Mouse (Mus musculus) cerebellum, adult 9-11 months (tissue): ENCODE measurements around the gene Fancc.

Experiments used
- DNase-seq: peaks from one replicate; pipeline ENCODE4 v3.0.0; 2022

Fancc gene

DNA sequence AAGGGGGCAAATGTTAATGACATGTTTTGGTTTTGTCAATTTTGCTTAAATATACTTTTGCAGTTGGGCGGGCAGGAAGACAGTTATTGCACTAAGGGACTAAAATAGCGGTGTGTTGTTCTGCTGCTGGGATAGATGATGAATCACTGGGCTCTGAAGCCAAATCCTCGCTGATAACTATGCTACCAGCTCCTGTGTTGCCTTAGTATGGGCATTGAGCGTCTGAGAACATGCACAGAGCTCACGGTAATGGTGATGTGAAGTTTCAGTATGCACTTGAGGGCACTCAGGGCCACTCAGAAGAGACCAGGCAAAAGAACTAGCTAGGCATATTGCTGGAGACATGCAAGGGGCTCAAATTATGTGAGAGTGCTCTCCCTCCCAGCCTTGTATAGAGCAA, 256.2 kb downstream of the Fancc start:
- DNase-seq: peak; percentile 25

DNA sequence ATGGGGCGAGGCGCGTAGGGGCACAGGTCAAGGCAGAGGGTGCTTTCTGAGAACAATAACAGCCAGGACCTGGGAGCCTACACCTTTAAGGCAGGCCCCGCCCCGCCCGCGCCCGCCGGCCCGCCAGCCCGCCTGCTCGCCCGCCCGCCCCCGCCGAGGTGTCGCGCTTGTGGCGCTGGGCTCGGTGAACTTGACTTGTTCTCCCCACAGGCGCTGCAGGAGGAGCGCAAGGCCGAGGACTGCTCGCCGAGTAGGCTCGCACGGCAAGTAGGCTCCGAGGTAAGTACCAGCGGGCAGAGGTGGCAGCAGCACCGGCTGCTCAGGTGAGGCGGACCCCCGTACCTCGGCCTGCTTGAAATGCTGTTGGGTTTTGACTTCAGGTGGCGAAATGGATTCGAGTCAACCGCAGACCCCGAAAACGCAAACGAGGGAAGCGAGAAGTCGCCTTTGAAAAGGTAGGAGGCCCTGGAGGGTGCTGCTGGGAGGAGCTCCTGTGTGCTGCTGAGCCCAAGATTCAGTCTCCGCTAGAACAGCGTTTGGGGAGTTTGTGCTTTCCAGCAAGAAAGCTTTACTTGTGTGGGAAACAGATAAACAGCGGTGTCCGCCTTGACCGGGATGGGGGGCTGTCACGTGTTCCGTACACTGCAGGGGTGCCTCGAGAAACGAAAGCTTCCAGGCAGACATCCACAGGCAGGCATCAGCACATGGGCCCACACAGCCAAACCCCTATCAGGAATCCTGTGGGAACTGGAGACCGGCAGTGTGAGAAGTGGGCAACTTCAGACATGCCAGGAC, 257.0 kb downstream of the Fancc start:
- DNase-seq: peak; percentile 86

DNA sequence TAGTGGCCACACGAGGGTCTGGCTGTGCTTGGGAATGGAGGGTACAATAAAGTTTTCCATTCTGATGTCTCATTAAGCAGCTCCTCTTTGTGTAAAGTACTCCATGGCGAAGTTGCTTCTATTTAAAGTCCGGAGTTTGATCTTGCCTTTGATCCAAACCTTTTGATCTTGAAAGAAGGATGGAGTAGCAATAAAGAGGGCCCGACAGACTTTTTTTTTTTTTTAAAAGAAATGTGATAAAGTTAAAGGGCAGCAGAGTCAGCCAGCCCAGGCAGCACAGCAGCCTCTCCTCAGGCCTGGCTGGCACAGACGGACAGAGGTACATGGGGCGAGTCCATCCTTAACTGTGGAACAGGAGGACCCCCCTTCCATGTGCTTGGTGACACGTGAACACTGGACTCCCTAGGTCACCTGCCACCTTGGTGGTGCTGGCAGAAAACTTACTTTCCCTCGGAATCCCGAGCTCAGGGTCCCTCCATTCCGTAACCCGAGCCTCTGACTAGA, 257.7 kb downstream of the Fancc start:
- peak; percentile 67 for DNase-seq

DNA sequence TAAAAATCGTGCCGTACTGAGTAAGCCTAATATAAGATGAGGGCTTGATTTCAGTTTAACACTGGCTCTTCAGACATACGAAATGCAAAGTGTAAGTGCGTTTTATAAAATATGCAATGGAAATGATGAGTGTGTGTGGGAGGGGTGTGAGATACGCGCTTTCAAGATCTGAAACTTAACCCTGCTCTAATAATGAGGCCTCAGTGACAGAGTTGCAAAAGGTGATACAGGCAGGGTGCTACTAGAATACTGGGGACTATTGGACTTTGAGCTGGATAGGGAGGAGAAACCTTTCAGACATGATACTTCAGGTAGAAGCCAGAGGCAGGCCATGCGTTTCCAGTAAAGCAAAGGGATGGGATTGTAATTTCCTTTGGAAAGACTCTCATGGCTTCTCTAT, 259.0 kb downstream of the Fancc start:
- DNase-seq: no peak

DNA sequence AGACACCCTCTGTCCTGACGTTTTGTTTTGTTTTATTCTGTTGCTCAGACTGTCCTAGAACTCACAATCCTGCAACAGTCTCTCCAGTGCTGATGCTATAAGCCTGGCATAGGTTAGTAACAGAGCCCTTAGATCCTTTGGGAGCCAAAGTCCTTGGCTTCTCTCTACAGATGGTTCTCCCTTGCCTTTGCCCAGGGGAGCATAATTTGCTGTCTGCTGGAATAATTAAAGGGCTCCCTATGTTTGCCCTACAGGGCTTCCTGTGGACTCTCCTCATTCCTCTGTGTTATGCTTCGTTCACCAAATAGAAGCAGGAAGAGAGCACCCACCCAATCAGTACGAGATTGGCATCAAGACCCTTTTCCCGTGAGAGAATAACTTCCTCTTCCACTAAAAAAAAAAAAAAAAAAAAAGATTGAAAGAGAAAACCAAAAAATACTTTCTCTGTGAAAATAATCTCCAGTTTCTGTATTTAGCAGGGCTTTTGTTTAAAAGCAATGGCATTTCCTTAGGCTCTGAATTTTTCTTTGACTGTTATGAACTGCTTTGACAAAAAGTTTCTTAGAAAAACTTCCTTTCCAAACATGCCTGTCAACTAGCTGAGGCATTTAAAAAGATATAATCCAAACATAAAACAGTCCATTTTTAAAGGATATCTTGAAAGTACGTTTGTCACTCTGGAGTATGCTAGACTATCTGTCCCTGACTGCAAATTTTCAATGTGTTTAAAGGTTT, 260.8 kb downstream of the Fancc start:
- DNase-seq: no peak

DNA sequence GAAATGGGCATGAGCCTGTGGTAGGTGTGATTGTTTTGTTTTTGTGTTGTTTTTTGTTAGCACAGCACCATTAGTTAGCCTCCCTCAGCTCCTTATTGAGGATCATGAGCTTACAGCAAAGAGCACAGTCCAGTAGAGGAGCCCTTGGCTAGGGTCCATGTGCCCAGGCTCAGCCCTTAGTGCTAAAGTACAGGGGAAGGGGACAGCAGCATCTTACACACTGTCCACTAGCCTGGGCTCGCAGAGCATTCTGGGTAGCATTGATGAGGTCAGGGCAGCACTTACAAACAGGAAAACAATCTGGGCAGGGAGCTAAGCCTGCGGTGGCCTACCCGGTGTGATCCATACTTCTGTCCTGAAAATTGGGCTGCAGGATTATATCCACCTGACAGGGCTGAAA, 261.5 kb downstream of the Fancc start:
- no peak for DNase-seq
